Mouse (Mus musculus) limb, embryonic 14.5 days (tissue): ENCODE data around the gene Armc12. TPM values are rescaled to one million over a fixed set of nuclear protein-coding genes. Genes with fewer than 3 reads are reported as not detected.

Experiments used
- ATAC-seq: fragments of 200-750 bp; cut with Nextera tagmentation; 2 replicates; pipeline ENCODE4 v1.8.0; 2017; ENCODE audit warnings: low read depth, moderate number of reproducible peaks, moderate TSS enrichment; ENCODE audit not compliant: low FRiP score
- DNase-seq: peaks from one replicate; pipeline ENCODE4 v3.0.0-alpha.2; 2015; ENCODE audit warnings: low spot score
- H3K27ac ChIP-seq: fragments of 300-500 bp; sonication (generic); replicated peaks from 2 replicates; pipeline ENCODE4 v1.5.1; 2014; ENCODE audit warnings: low read depth, mild to moderate bottlenecking, low read length, moderate library complexity, mixed read lengths
- H3K27me3 ChIP-seq: fragments of 300-500 bp; sonication (generic); 2 replicates; pipeline ENCODE4 v1.6.1; 2014; ENCODE audit warnings: low read length, mixed read lengths; ENCODE audit not compliant: control insufficient read depth, insufficient read depth
- H3K36me3 ChIP-seq: fragments of 300-500 bp; sonication (generic); 2 replicates; pipeline ENCODE4 v1.6.1; 2014; ENCODE audit warnings: mild to moderate bottlenecking, low read length, moderate library complexity, mixed read lengths; ENCODE audit not compliant: control insufficient read depth, insufficient read depth
- H3K4me1 ChIP-seq: fragments of 300-500 bp; sonication (generic); 2 replicates; pipeline ENCODE4 v1.6.1; 2014; ENCODE audit warnings: antibody characterized with exemption, low read length, mixed read lengths; ENCODE audit not compliant: control insufficient read depth, insufficient read depth
- H3K4me2 ChIP-seq: fragments of 300-500 bp; sonication (generic); replicated peaks from 2 replicates; pipeline ENCODE4 v1.6.1; 2014; ENCODE audit warnings: low read depth, mild to moderate bottlenecking, low read length, moderate library complexity; ENCODE audit not compliant: severe bottlenecking
- H3K4me3 ChIP-seq: fragments of 300-500 bp; sonication (generic); replicated peaks from 2 replicates; pipeline ENCODE4 v1.5.1; 2014; ENCODE audit warnings: low read length
- H3K9ac ChIP-seq: fragments of 300-500 bp; sonication (generic); 2 replicates; pipeline ENCODE4 v1.6.1; 2014; ENCODE audit warnings: mild to moderate bottlenecking, low read depth, low read length, moderate library complexity; ENCODE audit not compliant: severe bottlenecking
- H3K9me3 ChIP-seq: fragments of 300-500 bp; sonication (generic); 2 replicates; pipeline ENCODE4 v1.6.1; 2016; ENCODE audit warnings: low read length; ENCODE audit not compliant: control insufficient read depth
- POLR2A ChIP-seq: fragments of 200-500 bp; IDR thresholded peaks from 2 replicates; pipeline ENCODE4 v1.8.0; 2012; ENCODE audit warnings: inconsistent platforms, mild to moderate bottlenecking, moderate library complexity, borderline replicate concordance; ENCODE audit not compliant: insufficient read depth, insufficient read length; ENCODE audit errors: extremely low read depth
- WGBS: fragments of 180-500 bp; shearing (Covaris S2); extraction: QIAGEN DNeasy Blood & Tissue Kit; methylation state at CpG from one replicate; pipeline ENCODE4 v1.1.7; 2014; 5-methylcytosine and 5-hydroxymethylcytosine counted together
- polyA plus RNA-seq, 2 experiments: library from polyadenylated mRNA; depleted of rRNA in 1 of 2; stranded (reverse) in 1 of 2; unstranded in 1 of 2; fragments of >200 nt; fragmentation: Nextera tagmentation in 1 of 2; extraction: Ambion mirVana in 1 of 2; gene quantifications; 2 replicates each; pipeline versions ENCODE4 v1.2.1 to v1.2.3; 2012 to 2014

Gene Armc12
- polyA plus RNA-seq, 2 experiments, result 0.04 TPM; not detected in 1

- no peak overlapping the region for H3K9ac ChIP-seq
- 92% methylated on average over 13 of the region's 13 CpGs for WGBS
- no peak overlapping the region for H3K4me3 ChIP-seq
- H3K36me3 ChIP-seq, result no peaks in the 10 kb centered on the region
- no peak for DNase-seq
- H3K4me1 ChIP-seq, result no peaks in the 10 kb centered on the region
- H3K27me3 ChIP-seq, result no peaks in the 10 kb centered on the region
- TF ChIP-seq POLR2A, result no peak
- H3K27ac ChIP-seq, result no peak overlapping the region
- no peaks in the 10 kb centered on the region for H3K9me3 ChIP-seq
- no peak overlapping the region for H3K4me2 ChIP-seq
- ATAC-seq, result no peak
Measured at GRCm38 (mm10) chr17:28533327-28533726, 2.7 kb downstream of the Armc12 start.

DNA sequence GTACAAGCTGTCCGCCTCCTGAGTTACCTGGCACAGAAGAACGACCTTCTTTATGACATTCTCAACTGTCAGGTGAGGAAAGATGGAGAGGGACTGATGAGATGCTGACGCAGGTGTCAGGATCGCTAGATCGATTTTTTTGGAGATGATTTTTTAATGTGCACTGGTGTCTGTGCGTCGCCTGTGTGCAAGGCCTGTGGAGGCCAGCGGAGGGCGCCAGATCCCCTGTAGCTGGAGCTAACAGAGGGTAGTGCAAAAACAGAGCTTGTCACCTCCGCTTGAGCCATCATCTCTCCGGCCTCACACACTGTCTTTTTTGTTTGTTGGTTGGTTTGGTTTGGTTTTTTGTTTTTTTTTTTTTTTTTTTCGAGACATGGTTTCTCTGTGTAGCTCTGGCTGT, 7.3 kb downstream of the Armc12 start:
- H3K4me2 ChIP-seq, result no peak overlapping the region
- TF ChIP-seq POLR2A, result no peak
- H3K4me1 ChIP-seq, result no peaks in the 10 kb centered on the region
- H3K27me3 ChIP-seq, result no peaks in the 10 kb centered on the region
- ATAC-seq (no peak), DNase-seq (no peak)
- H3K9ac ChIP-seq, result no peak overlapping the region
- WGBS, result 38% methylated on average over 12 of the region's 12 CpGs
- no peaks in the 10 kb centered on the region for H3K9me3 ChIP-seq
- no peak overlapping the region for H3K4me3 ChIP-seq
- no peaks in the 10 kb centered on the region for H3K36me3 ChIP-seq
- H3K27ac ChIP-seq, result no peak overlapping the region

DNA sequence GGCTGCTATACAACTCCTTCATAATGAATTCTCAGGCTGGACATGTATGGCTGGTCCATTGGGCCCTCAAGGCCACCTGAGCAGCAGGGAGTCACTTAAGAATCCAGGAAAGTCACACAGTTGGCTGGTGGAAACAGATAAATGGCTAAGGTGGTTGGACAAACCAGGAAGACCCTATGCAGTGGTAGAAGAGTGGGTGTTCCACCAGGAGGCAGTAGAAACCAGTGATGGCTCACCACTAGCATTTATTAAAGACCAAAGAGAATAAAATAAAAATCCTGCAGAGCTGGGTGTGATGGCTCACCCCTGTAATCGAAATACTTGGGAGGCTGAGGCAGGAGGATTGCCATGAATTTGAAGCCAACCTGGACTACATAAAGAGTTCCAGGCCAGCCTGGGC, 16.3 kb downstream of the Armc12 start:
- Histone ChIP-seq H3K36me3 (no peaks in the 10 kb centered on the region), H3K4me3 (no peak overlapping the region), H3K4me2 (no peak overlapping the region), H3K9ac (no peak overlapping the region), H3K27ac (no peak overlapping the region), H3K27me3 (no peaks in the 10 kb centered on the region), H3K9me3 (no peaks in the 10 kb centered on the region), H3K4me1 (no peaks in the 10 kb centered on the region)
- TF ChIP-seq POLR2A, result no peak
- no peak for ATAC-seq
- 76% methylated on average over 1 of the region's 1 CpGs for WGBS
- no peak for DNase-seq

- H3K4me2 ChIP-seq, result no peak overlapping the region
- no peaks in the 10 kb centered on the region for H3K27me3 ChIP-seq
- WGBS, result 62% methylated on average over 11 of the region's 11 CpGs
- no peaks in the 10 kb centered on the region for H3K36me3 ChIP-seq
- no peak overlapping the region for H3K9ac ChIP-seq
- ATAC-seq, result no peak
- no peak for TF ChIP-seq POLR2A
- no peaks in the 10 kb centered on the region for H3K9me3 ChIP-seq
- no peak overlapping the region for H3K27ac ChIP-seq
- H3K4me3 ChIP-seq, result no peak overlapping the region
- H3K4me1 ChIP-seq, result peaks cover 8% of the 10 kb centered on the region; the same call in 1 of the 2 replicates
- DNase-seq, result no peak
Measured at GRCm38 (mm10) chr17:28548550-28548949, 17.9 kb downstream of the Armc12 start.

GRCm38 (mm10) chr17:28549111-28549510, 18.5 kb downstream of the Armc12 start, which contains the start of gene Clpsl2:
TSS of gene Clpsl2 (plus strand) at chr17:28549411.
- ATAC-seq (no peak), DNase-seq (no peak)
- no peak for TF ChIP-seq POLR2A
- Histone ChIP-seq H3K4me3 (no peak within 1 kb of the TSS), H3K9me3 (no peaks in the 10 kb centered on the region), H3K27ac (no peak within 1 kb of the TSS), H3K4me1 (peaks cover 9% of the 10 kb centered on the region; the same call in 1 of the 2 replicates), H3K36me3 (no peaks in the 10 kb centered on the region), H3K27me3 (no peaks in the 10 kb centered on the region), H3K4me2 (no peak within 1 kb of the TSS), H3K9ac (no peak within 1 kb of the TSS)
- 77% methylated on average over 14 of the region's 14 CpGs for WGBS
